Mouse (Mus musculus): Measurements from ENCODE around the gene Elmod3.

DNA sequence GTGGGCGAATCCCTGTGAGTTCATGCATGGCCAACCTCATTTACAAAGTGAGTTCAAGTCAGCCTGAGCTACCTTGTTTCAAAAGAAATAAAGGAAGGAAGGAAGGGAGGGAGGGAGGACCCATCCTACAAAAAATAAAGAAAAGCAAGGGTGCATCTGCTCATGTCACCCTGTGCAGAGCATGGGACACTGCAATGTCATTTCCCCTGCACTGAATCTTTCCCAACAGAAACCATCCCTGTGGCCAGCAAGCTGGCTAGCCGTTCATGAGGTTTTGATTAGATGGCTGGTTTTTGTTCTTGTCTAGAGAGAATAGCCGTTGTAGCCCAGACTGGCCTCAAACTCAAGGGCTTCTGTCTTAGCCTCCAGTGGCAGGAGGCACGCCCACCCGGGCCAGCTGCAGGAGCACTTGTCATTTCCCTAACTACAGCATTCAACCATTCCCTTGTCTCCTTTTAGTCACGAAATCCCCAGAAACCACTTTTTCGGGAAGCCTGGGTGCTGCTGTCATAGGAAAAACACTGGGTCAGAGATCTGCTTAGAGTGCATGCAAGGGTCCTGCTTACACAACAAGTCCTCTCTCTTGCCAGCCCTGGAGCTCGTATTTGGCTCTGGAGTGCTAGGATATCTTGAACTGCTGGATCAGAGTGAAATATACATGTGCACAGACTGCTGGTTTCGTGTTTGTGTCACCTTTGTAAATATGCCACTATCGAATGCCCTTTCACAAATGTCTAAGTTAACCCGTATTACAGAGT lies 16.4 kb downstream of the Elmod3 start:
- TF ChIP-seq CTCF (IDR thresholded peaks at IDR 0.05; ENCODE audit: borderline replicate concordance, insufficient read depth, low read depth, low read length) (no peak), POLR2A (IDR thresholded peaks at IDR 0.05; ENCODE audit: borderline replicate concordance, insufficient read depth, low read length) (no peak)

Measured in cerebellum, adult 2 months (tissue).